Mouse (Mus musculus) lung, embryonic 16.5 days (tissue): ENCODE data around the gene Nfrkb. TPM values are rescaled to one million over a fixed set of nuclear protein-coding genes. Genes with fewer than 3 reads are reported as not detected.

Source experiments
- ATAC-seq: fragments of 200-750 bp; cut with Nextera tagmentation; 2 replicates; pipeline ENCODE4 v1.8.0; 2017; ENCODE audit warnings: low read depth, mild to moderate bottlenecking, moderate library complexity
- H3K27ac ChIP-seq: fragments of 300-500 bp; sonication (generic); 2 replicates; pipeline ENCODE4 v1.5.1; 2014; ENCODE audit warnings: mild to moderate bottlenecking, control low read depth, low read length
- H3K27me3 ChIP-seq: fragments of 300-500 bp; sonication (generic); 2 replicates; pipeline ENCODE4 v1.6.1; 2014; ENCODE audit warnings: low read depth, low read length, mixed read lengths; ENCODE audit not compliant: control insufficient read depth, insufficient read depth
- H3K36me3 ChIP-seq: fragments of 300-500 bp; sonication (generic); 2 replicates; pipeline ENCODE4 v1.6.1; 2014; ENCODE audit warnings: low read length; ENCODE audit not compliant: control insufficient read depth, insufficient read depth
- H3K4me1 ChIP-seq: fragments of 300-500 bp; sonication (generic); replicated peaks from 2 replicates; pipeline ENCODE4 v1.6.1; 2014; ENCODE audit warnings: low read length, mixed read lengths; ENCODE audit not compliant: control insufficient read depth, insufficient read depth
- H3K4me2 ChIP-seq: fragments of 300-500 bp; sonication (generic); 2 replicates; pipeline ENCODE4 v1.6.1; 2014; ENCODE audit warnings: low read depth, low read length, control low read depth
- H3K4me3 ChIP-seq: fragments of 300-500 bp; sonication (generic); 2 replicates; pipeline ENCODE4 v1.5.1; 2014; ENCODE audit warnings: mild to moderate bottlenecking, low read length, control low read depth
- H3K9ac ChIP-seq: fragments of 300-500 bp; sonication (generic); 2 replicates; pipeline ENCODE4 v1.6.1; 2014; ENCODE audit warnings: low read length, control low read depth
- H3K9me3 ChIP-seq: fragments of 300-500 bp; sonication (generic); 2 replicates; pipeline ENCODE4 v1.6.1; 2016; ENCODE audit warnings: low read length; ENCODE audit not compliant: control insufficient read depth
- WGBS: fragments of 180-500 bp; shearing (Covaris S2); extraction: QIAGEN DNeasy Blood & Tissue Kit; methylation state at CpG from one replicate; pipeline ENCODE4 v1.1.7; 2014; 5-methylcytosine and 5-hydroxymethylcytosine counted together
- polyA plus RNA-seq: library from polyadenylated mRNA; unstranded; fragments of >200 nt; fragmentation: Nextera tagmentation; extraction: Ambion mirVana; gene quantifications from 2 replicates; pipeline ENCODE4 v1.2.1, GENCODE M21; 2015

Nfrkb gene
- polyA plus RNA-seq, 1 experiment from 2014 or later = 20.8 TPM

- Histone ChIP-seq H3K4me1 (no peaks in the 10 kb centered on the region), H3K4me3 (no peak overlapping the region), H3K4me2 (no peak overlapping the region), H3K9ac (no peak overlapping the region), H3K36me3 (peaks cover 50% of the 10 kb centered on the region), H3K9me3 (no peaks in the 10 kb centered on the region), H3K27ac (no peak overlapping the region), H3K27me3 (no peaks in the 10 kb centered on the region)
- 59% methylated on average over 6 of the region's 6 CpGs for WGBS
- no peak for ATAC-seq
These were observed 19.2 kb downstream of the Nfrkb start for GRCm38 (mm10) chr9:31405217-31405616.

GRCm38 (mm10) chr9:31412165-31412564 lies 26.2 kb downstream of the Nfrkb start:
- peaks cover 67% of the 10 kb centered on the region for H3K36me3 ChIP-seq
- H3K4me3 ChIP-seq = no peak overlapping the region
- H3K4me2 ChIP-seq = no peak overlapping the region
- no peak overlapping the region for H3K9ac ChIP-seq
- ATAC-seq = no peak
- H3K27me3 ChIP-seq = no peaks in the 10 kb centered on the region
- WGBS = 73% methylated on average over 4 of the region's 4 CpGs
- H3K9me3 ChIP-seq = no peaks in the 10 kb centered on the region
- H3K27ac ChIP-seq = no peak overlapping the region
- no peaks in the 10 kb centered on the region for H3K4me1 ChIP-seq

- no peaks in the 10 kb centered on the region for H3K4me1 ChIP-seq
- H3K27ac ChIP-seq = no peak overlapping the region
- H3K9ac ChIP-seq = no peak overlapping the region
- H3K4me2 ChIP-seq = no peak overlapping the region
- no peak overlapping the region for H3K4me3 ChIP-seq
- WGBS = 79% methylated on average over 1 of the region's 1 CpGs
- H3K27me3 ChIP-seq = no peaks in the 10 kb centered on the region
- H3K9me3 ChIP-seq = no peaks in the 10 kb centered on the region
- no peak for ATAC-seq
- H3K36me3 ChIP-seq = peaks cover 51% of the 10 kb centered on the region
These were observed 32.8 kb downstream of the Nfrkb start for GRCm38 (mm10) chr9:31418821-31419220.

GRCm38 (mm10) chr9:31422143-31422542 lies 36.2 kb downstream of the Nfrkb start:
- Histone ChIP-seq H3K9ac (no peak overlapping the region), H3K27me3 (no peaks in the 10 kb centered on the region), H3K36me3 (peaks cover 33% of the 10 kb centered on the region), H3K27ac (no peak overlapping the region), H3K4me3 (no peak overlapping the region), H3K9me3 (no peaks in the 10 kb centered on the region), H3K4me2 (no peak overlapping the region), H3K4me1 (no peaks in the 10 kb centered on the region)
- no peak for ATAC-seq
- 87% methylated on average over 5 of the region's 5 CpGs for WGBS

GRCm38 (mm10) chr9:31428971-31429370 lies 43.0 kb downstream of the Nfrkb start:
- Histone ChIP-seq H3K27ac (no peak overlapping the region), H3K36me3 (no peaks in the 10 kb centered on the region), H3K27me3 (no peaks in the 10 kb centered on the region), H3K4me3 (no peak overlapping the region), H3K4me1 (no peaks in the 10 kb centered on the region), H3K9me3 (no peaks in the 10 kb centered on the region), H3K4me2 (no peak overlapping the region), H3K9ac (no peak overlapping the region)
- ATAC-seq = no peak
- WGBS = 77% methylated on average over 7 of the region's 7 CpGs

- no peak for ATAC-seq
- Histone ChIP-seq H3K4me3 (no peak overlapping the region), H3K27ac (no peak overlapping the region), H3K4me1 (no peaks in the 10 kb centered on the region), H3K9me3 (no peaks in the 10 kb centered on the region), H3K9ac (no peak overlapping the region), H3K36me3 (no peaks in the 10 kb centered on the region), H3K4me2 (no peak overlapping the region), H3K27me3 (no peaks in the 10 kb centered on the region)
- 60% methylated on average over 9 of the region's 9 CpGs for WGBS
These were observed 44.0 kb downstream of the Nfrkb start for GRCm38 (mm10) chr9:31430011-31430410.

- Histone ChIP-seq H3K4me1 (no peaks in the 10 kb centered on the region), H3K4me3 (no peak overlapping the region), H3K27me3 (no peaks in the 10 kb centered on the region), H3K36me3 (no peaks in the 10 kb centered on the region), H3K27ac (no peak overlapping the region), H3K9me3 (no peaks in the 10 kb centered on the region), H3K9ac (no peak overlapping the region), H3K4me2 (no peak overlapping the region)
- ATAC-seq = no peak
- WGBS = 81% methylated on average over 5 of the region's 5 CpGs
These were observed 45.8 kb downstream of the Nfrkb start for GRCm38 (mm10) chr9:31431751-31432150.

- no peak overlapping the region for H3K9ac ChIP-seq
- H3K4me2 ChIP-seq = no peak overlapping the region
- no peak overlapping the region for H3K27ac ChIP-seq
- no peak for ATAC-seq
- H3K9me3 ChIP-seq = no peaks in the 10 kb centered on the region
- H3K27me3 ChIP-seq = no peaks in the 10 kb centered on the region
- no peaks in the 10 kb centered on the region for H3K4me1 ChIP-seq
- no peaks in the 10 kb centered on the region for H3K36me3 ChIP-seq
- no peak overlapping the region for H3K4me3 ChIP-seq
- 76% methylated on average over 7 of the region's 7 CpGs for WGBS
These were observed 46.5 kb downstream of the Nfrkb start for GRCm38 (mm10) chr9:31432336-31432975.

- no peak overlapping the region for H3K4me3 ChIP-seq
- no peak overlapping the region for H3K4me2 ChIP-seq
- no peak overlapping the region for H3K27ac ChIP-seq
- H3K36me3 ChIP-seq = no peaks in the 10 kb centered on the region
- H3K9ac ChIP-seq = no peak overlapping the region
- no peaks in the 10 kb centered on the region for H3K27me3 ChIP-seq
- H3K4me1 ChIP-seq = no peaks in the 10 kb centered on the region
- H3K9me3 ChIP-seq = no peaks in the 10 kb centered on the region
- 71% methylated on average over 3 of the region's 3 CpGs for WGBS
- no peak for ATAC-seq
These were observed 47.4 kb downstream of the Nfrkb start for GRCm38 (mm10) chr9:31433431-31433830.

GRCm38 (mm10) chr9:31435415-31435814 lies 49.4 kb downstream of the Nfrkb start:
- no peaks in the 10 kb centered on the region for H3K27me3 ChIP-seq
- no peaks in the 10 kb centered on the region for H3K36me3 ChIP-seq
- 82% methylated on average over 8 of the region's 8 CpGs for WGBS
- H3K4me2 ChIP-seq = no peak overlapping the region
- H3K4me1 ChIP-seq = no peaks in the 10 kb centered on the region
- H3K9me3 ChIP-seq = no peaks in the 10 kb centered on the region
- no peak for ATAC-seq
- no peak overlapping the region for H3K4me3 ChIP-seq
- H3K27ac ChIP-seq = no peak overlapping the region
- H3K9ac ChIP-seq = no peak overlapping the region
